Mouse (Mus musculus) spleen, adult 10 weeks (tissue): ENCODE results near the gene Kpna7. TPM values are rescaled to one million over a fixed set of nuclear protein-coding genes. Genes with fewer than 3 reads are reported as not detected.

Experiments
- polyA plus RNA-seq: library from polyadenylated mRNA; stranded (reverse); fragments of 350-450 nt; fragmentation: Illumina TruSeq; extraction: RNeasy Lipid Tissue Mini Kit (QIAGEN cat#74804); gene quantifications from one replicate; pipeline ENCODE4 v1.2.3, GENCODE M21; 2015; ENCODE audit warnings: low replicate concordance; ENCODE audit not compliant: insufficient read depth

The Kpna7 gene
- polyA plus RNA-seq, result not detected

DNA sequence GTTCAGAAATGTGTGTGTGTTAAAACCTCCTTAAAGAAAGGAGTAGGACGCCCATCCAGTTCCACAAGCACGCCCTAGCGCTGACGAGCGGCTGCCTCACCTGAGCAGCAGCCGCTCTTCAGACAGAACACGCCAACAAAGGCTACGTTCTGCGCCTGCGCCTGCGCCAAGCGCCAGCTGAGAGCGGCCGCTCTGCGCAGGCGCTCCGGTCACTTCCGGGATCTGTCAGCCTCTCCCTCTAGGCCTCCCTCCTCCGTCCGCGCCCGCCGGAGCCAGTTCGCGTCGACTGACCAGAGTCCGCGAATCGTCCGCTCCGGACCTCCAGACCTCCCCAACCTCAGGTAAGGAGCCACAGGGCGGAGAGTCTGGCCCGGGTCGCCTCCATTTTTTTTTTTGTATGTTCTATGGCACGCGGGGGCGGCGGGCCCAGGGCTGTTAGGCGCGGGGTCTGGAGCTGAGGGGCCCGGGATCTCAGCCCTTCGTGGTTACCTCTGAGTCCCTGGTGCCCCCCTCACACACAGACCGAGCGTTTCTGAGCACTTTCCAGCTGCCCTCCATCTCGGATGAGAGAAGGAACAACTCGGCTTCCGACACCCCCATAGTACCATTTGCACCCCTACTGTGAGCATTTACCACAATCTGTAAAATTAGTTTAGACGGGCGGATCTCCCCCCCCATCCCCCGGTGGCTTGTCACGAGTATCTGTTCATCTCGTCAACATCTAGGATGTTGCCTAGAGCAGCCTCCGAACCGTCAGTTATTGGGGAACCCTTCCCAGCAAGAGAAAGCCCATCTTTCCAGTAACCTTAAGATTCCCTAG, at the start of gene Kpna7, which contains the start of gene Arpc1a:
Gene Kpna7 (minus strand): TSS at position 399 of the 820 bp plus-strand sequence.
Gene Arpc1a (plus strand): TSS at position 199 of the 820 bp plus-strand sequence.

DNA sequence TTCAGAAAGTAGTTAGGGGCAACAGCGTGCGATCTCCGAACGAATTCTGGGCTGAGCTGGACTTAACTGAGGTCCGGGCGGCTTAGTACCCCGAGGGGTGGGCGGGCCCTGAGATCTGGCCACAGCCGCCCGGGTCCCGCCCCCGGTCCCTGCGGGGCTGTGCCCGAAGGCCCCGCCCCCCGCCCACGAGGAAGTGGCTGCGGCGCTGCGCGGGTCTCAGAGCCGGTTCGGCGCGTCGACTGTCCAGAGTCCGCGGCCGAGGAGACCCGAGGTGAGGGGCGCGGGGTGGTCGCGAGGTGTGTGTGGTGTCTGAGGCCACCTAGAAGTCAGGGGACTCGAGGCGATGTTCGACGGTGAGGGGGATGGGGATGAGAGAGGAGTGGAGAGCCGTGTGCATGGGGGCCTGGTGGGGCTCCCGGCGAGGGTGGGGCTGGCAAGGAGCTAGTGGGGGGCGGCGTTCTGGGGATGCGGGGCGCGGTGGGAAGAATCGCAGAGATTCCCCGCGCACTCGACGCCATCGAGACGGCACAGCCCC, 30.3 kb upstream of the Kpna7 start, which contains the start of gene Arpc1b:
Gene Arpc1b (plus strand): TSS at position 145 of the 535 bp plus-strand sequence.

DNA sequence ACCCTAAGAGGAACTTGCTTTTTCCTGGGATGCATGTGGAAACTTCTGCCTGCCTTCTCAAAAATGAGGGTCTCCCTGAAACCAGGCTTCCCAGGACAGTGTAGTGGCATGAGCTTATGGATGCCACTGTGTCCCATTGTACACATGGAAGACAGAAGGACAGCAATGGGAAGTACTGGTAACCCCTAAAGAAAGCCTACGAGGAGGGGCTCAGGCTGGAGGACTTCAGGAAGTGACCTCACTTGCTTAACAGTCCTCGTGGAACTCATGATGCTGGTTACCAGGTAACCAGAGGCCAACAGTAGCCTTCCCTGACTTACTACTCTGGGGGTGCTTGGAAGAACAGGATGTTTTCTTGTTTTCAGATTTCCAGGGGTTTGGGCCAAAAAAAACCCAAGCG, 41.1 kb downstream of the Kpna7 start, which contains the start of gene 1700018F24Rik:
Gene 1700018F24Rik (plus strand): TSS at position 301 of the 400 bp plus-strand sequence.

GRCm38 (mm10) chr5:145032391-145032790, 51.4 kb downstream of the Kpna7 start, which contains the start of gene Gm4871:
Gene Gm4871 (minus strand): TSS chr5:145032754.

DNA sequence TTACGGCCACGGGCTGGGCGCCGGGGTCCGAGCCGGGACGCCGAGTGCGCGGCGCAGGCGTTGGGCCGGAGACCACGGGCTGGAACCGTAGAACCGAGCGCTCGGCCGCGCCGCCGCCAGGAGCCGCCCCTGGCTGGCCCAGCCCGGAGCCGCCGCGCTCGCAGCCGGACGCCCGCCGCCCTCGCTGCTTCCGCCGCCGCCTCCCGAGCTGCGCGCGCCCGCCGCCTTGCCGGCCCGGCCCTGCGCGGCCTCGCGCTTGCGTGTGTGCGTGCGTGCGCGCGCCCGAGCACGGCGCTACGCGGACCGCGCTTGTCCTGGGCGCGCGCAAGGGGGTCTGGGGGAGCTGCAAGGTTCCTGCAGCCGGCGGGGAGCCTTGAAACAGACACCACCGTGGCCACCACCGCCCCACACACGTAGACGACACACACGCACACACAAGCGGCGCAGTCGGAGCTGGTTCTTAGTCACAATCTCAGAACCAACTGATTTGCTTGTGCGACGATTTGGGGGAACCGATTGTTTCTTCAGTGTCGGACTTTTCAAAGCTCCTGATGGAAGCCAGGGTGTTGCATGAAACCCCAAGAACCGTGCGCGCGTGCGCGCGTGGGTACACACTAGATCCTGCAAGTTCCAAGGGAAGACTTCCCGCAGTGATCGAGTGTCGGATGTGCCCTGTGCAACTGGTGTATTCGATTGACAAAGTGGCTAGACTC, 118.0 kb downstream of the Kpna7 start, which contains the start of gene Smurf1:
Gene Smurf1 (minus strand): TSS at position 209 of the 713 bp plus-strand sequence.

Other genes with a start within 250 kb of the Kpna7 start
- 19.4 TPM for gene Smurf1, start 118.2 kb downstream of the Kpna7 start, polyA plus RNA-seq
- gene Gm4871, start 51.3 kb downstream of the Kpna7 start, polyA plus RNA-seq, result not detected
- gene 1700018F24Rik, start 41.0 kb downstream of the Kpna7 start, polyA plus RNA-seq, result not detected
- gene Arpc1a, start 200 bp downstream of the Kpna7 start, polyA plus RNA-seq, result 62.9 TPM
- 163 TPM for gene Arpc1b, start 30.2 kb upstream of the Kpna7 start, polyA plus RNA-seq
- gene Pdap1, start 56.2 kb upstream of the Kpna7 start, polyA plus RNA-seq, result 85.8 TPM
- gene Bud31, start 56.3 kb upstream of the Kpna7 start, polyA plus RNA-seq, result 163 TPM
- 7.1 TPM for gene Ptcd1, start 83.1 kb upstream of the Kpna7 start, polyA plus RNA-seq
- gene Cpsf4, start 83.2 kb upstream of the Kpna7 start, polyA plus RNA-seq, result 25.1 TPM
- 143 TPM for gene Atp5j2, start 108.0 kb upstream of the Kpna7 start, polyA plus RNA-seq
- gene Zkscan14, start 117.8 kb upstream of the Kpna7 start, polyA plus RNA-seq, result 12.6 TPM
- 5.8 TPM for gene Zkscan5, start 120.5 kb upstream of the Kpna7 start, polyA plus RNA-seq
- gene Zfp655, start 147.7 kb upstream of the Kpna7 start, polyA plus RNA-seq, result 43.5 TPM
- gene Zscan25, start 196.5 kb upstream of the Kpna7 start, polyA plus RNA-seq, result 4.8 TPM